Mouse (Mus musculus) bone marrow macrophage, adult 2 months (primary cell): ENCODE data around the gene Atp6v0e.

Experiments used
- CTCF ChIP-seq: IDR thresholded peaks from 2 replicates; pipeline ENCODE4 v1.5.1; 2012; ENCODE audit warnings: low read depth, mild to moderate bottlenecking, low read length, moderate library complexity
- POLR2A ChIP-seq: IDR thresholded peaks from 2 replicates; pipeline ENCODE4 v1.6.1; 2012; ENCODE audit warnings: mild to moderate bottlenecking, low read depth, low read length, borderline replicate concordance

DNA sequence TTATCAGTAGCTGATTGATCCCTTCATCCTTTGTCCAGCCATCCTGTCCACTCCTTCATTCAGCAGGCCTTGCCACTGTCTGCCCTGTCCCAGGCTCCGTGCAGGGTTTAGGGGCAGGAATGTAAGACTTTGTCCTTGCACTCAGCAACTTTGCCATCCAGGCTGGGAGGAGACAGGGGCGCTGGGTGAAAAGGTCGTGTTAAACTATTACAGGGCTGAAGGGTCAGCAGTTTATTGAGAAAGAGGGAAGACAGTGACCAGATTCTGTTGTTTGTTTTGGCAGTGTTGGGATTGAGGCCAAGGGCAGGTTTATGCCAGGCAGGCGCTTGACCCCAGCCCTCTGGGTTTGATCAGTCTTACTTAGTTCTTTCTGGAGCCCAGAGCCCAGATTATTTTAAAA, 25.2 kb upstream of the Atp6v0e start:
- TF ChIP-seq CTCF, result no peak
- TF ChIP-seq POLR2A, result no peak
